Mouse (Mus musculus) kidney, adult 2 months (tissue): Measurements from ENCODE around the gene Hspd1. TPM values are rescaled to one million over a fixed set of nuclear protein-coding genes. Genes with fewer than 3 reads are reported as not detected.

Source experiments
- DNase-seq: peaks from one replicate; pipeline ENCODE4 v3.0.0; 2021
- H3K27ac ChIP-seq: fragments of 200-500 bp; 2 replicates; pipeline ENCODE4 v1.5.1; 2012; ENCODE audit warnings: low read depth, low read length, control low read depth, inconsistent platforms; ENCODE audit not compliant: insufficient read depth
- H3K27me3 ChIP-seq: fragments of 200-500 bp; replicated peaks from 2 replicates; pipeline ENCODE4 v1.6.1; 2012; ENCODE audit warnings: mild to moderate bottlenecking, moderate library complexity, low read length, inconsistent platforms; ENCODE audit not compliant: control insufficient read depth, insufficient read depth
- H3K36me3 ChIP-seq: fragments of 200-500 bp; 2 replicates; pipeline ENCODE4 v1.6.1; 2012; ENCODE audit warnings: mild to moderate bottlenecking, moderate library complexity, low read length, inconsistent platforms; ENCODE audit not compliant: control insufficient read depth, insufficient read depth
- H3K4me1 ChIP-seq: fragments of 200-500 bp; 2 replicates; pipeline ENCODE4 v1.6.1; 2011; ENCODE audit warnings: low read length; ENCODE audit not compliant: control insufficient read depth, insufficient read depth
- H3K4me3 ChIP-seq: fragments of 200-500 bp; 2 replicates; pipeline ENCODE4 v1.5.1; 2011; ENCODE audit warnings: mild to moderate bottlenecking, low read depth, low read length, control low read depth; ENCODE audit not compliant: insufficient read depth
- CTCF ChIP-seq: fragments of 200-500 bp; conservative IDR thresholded peaks from 2 replicates; pipeline ENCODE4 v1.5.1; 2011; ENCODE audit warnings: low read depth, mild to moderate bottlenecking, control low read depth, low read length, moderate library complexity, mixed read lengths; ENCODE audit not compliant: insufficient read depth, insufficient read length
- POLR2A ChIP-seq: fragments of 200-500 bp; IDR thresholded peaks from one replicate; pipeline ENCODE4 v1.6.1; 2011; ENCODE audit warnings: low read depth, low read length, control low read depth
- WGBS: fragments of 180-500 bp; shearing (Covaris S2); methylation state at CpG from one replicate; pipeline ENCODE4 v1.1.7; 2018; 5-methylcytosine and 5-hydroxymethylcytosine counted together
- polyA plus RNA-seq: library from polyadenylated mRNA; depleted of rRNA; stranded (reverse); fragments of >200 nt; gene quantifications from 2 replicates; pipeline ENCODE4 v1.2.3, GENCODE M21; 2012

Gene Hspd1
- polyA plus RNA-seq, 1 experiment: 99.8 TPM

DNA sequence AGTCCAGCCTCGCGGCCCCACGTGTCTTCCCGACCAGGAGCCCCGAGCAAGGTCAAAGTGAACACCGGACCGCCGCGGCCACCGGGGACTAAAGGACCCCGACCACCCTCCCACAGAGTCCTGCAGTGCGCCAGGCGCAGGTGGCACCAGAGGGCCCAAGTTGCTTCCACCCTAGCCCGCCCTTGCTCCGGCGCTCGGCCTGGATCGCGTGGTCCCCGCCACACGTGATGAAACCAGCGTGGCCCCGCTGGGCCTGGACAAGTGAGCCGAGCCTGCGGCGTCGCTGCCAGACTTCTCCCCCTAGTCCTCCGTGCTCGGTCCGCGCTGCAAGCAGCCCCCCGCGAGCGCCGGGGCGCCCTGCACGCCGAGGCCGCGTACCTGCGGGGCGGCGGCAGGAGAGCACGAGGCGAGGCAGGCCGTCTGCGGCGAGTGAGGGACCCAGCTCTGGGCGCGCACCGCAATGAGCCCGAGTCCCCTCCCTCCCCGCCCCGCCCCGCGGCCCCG is 590 bp downstream of the Hspd1 start:
- no peak for DNase-seq
- Histone ChIP-seq H3K4me1 (peaks cover 2% of the 10 kb centered on the region; the same call in 1 of the 2 replicates), H3K36me3 (peaks cover 3% of the 10 kb centered on the region; the same call in 1 of the 2 replicates), H3K27ac (peak overlapping the region; percentile 95), H3K4me3 (peak overlapping the region; percentile 93), H3K27me3 (no peaks in the 10 kb centered on the region)
- no peak for TF ChIP-seq CTCF
- peak; percentile 49 for TF ChIP-seq POLR2A
- WGBS: under 1% methylated on average over 52 of the region's 57 CpGs

DNA sequence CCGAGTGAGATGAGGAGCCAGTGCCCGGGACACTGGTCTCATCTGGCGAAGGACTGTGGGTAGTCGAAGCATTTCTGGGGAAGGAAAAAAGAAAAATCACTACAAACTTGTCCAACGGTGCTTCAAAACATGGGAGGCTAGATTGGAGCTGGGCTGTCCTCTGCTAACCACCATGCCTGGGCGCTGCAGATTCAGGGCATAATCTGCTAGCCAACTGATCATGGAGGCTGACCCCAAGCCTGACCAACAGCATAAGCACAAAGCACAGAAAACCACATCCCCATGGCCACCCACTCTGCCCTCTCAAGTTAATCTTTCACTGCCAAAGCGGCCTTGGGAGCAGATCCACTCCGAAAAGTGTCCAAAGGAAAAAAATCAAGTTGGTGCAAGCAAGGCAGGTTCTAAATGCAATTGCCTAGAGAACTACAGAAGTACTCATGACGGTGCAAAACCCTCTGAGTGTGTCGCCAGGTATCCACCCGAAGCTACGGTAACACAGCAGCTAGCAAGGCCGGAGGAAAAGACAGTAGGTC is 1.1 kb downstream of the Hspd1 start:
- H3K4me3 ChIP-seq: peak overlapping the region; percentile 93
- peak; percentile 86 for DNase-seq
- no peaks in the 10 kb centered on the region for H3K27me3 ChIP-seq
- H3K27ac ChIP-seq: peak overlapping the region; percentile 95
- no peak for TF ChIP-seq CTCF
- no peak for TF ChIP-seq POLR2A
- peaks cover 6% of the 10 kb centered on the region; the same call in 1 of the 2 replicates for H3K36me3 ChIP-seq
- WGBS: 2% methylated on average over 13 of the region's 13 CpGs
- peaks cover 2% of the 10 kb centered on the region; the same call in 1 of the 2 replicates for H3K4me1 ChIP-seq

DNA sequence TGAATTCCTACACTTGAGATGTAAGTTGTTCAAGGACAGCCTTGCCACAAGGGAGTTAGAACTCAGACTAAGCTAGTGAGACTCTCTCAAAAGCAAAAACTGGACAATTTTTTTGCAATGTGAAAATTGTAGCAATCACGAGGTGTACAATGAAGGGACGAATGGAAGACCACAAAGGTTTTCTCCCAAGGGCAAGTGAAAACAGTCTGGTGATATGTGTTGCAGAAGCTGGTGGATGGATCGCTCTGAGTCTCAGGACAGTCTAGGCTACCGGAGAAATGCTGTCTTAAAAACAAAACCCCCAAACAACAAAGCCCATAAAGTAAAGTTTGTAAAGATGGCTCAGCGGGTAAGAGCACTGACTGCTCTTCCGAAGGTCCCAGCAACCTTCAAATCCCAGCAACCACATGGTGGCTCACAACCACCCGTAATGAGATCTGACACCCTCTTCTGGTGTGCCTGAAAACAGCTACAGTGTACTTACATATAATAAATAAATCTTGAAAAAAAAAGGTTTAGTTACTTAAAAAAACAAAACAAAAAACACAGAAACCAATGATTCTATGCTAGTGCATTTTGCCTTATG is 2.2 kb downstream of the Hspd1 start:
- DNase-seq: no peak
- no peaks in the 10 kb centered on the region for H3K27me3 ChIP-seq
- no peak for TF ChIP-seq CTCF
- TF ChIP-seq POLR2A: no peak
- H3K4me3 ChIP-seq: no peak overlapping the region
- peaks cover 2% of the 10 kb centered on the region; the same call in 1 of the 2 replicates for H3K4me1 ChIP-seq
- H3K27ac ChIP-seq: no peak overlapping the region
- 51% methylated on average over 7 of the region's 7 CpGs for WGBS
- H3K36me3 ChIP-seq: peaks cover 9% of the 10 kb centered on the region; the same call in 1 of the 2 replicates

DNA sequence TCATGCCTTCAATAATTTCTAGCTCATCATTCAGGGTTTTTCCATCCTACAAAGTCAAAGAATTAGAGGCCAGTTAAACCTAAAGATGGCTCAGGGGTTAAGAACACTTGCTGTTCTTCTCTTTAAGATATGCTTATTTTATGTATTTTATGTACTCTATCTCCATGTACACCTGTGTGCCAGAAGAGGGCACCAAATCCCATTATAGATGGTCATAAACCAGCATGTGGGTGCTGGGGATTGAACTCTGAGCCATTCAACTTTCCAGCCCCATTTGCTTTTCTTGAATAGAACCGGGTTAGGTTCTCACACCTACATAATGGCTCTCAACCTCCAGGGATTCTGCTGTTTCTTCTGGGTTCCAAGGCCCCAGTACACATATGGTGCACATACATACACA is 5.9 kb downstream of the Hspd1 start:
- no peaks in the 10 kb centered on the region for H3K27me3 ChIP-seq
- H3K27ac ChIP-seq: no peak overlapping the region
- no peak for DNase-seq
- peaks cover 2% of the 10 kb centered on the region; the same call in 1 of the 2 replicates for H3K4me1 ChIP-seq
- no peak for TF ChIP-seq CTCF
- TF ChIP-seq POLR2A: no peak
- no peak overlapping the region for H3K4me3 ChIP-seq
- peaks cover 15% of the 10 kb centered on the region for H3K36me3 ChIP-seq
- 62% methylated on average over 1 of the region's 1 CpGs for WGBS

DNA sequence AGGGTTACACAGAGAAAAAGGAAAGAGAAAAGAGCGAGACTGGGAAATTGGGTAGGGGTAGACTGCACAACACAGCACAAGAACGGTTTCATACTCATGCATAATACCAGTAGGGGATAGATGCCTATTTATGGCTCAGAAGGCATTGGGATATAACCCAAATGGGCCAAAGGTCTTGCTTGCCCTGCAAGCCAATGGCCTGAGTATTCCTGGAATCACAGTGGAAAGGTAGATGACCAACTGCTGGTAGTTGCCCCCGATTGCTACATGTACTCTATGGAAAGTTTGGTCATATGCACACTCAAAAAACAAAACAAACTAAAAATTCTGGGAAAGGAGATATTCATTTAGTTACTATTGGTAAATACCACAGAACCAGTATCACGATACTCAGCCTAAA is 8.4 kb downstream of the Hspd1 start:
- Histone ChIP-seq H3K27me3 (no peaks in the 10 kb centered on the region), H3K36me3 (peaks cover 17% of the 10 kb centered on the region), H3K4me3 (no peak overlapping the region), H3K4me1 (peaks cover 3% of the 10 kb centered on the region; the same call in 1 of the 2 replicates), H3K27ac (no peak overlapping the region)
- 81% methylated on average over 4 of the region's 4 CpGs for WGBS
- peak; percentile 39 for DNase-seq
- TF ChIP-seq CTCF (no peak), POLR2A (no peak)

DNA sequence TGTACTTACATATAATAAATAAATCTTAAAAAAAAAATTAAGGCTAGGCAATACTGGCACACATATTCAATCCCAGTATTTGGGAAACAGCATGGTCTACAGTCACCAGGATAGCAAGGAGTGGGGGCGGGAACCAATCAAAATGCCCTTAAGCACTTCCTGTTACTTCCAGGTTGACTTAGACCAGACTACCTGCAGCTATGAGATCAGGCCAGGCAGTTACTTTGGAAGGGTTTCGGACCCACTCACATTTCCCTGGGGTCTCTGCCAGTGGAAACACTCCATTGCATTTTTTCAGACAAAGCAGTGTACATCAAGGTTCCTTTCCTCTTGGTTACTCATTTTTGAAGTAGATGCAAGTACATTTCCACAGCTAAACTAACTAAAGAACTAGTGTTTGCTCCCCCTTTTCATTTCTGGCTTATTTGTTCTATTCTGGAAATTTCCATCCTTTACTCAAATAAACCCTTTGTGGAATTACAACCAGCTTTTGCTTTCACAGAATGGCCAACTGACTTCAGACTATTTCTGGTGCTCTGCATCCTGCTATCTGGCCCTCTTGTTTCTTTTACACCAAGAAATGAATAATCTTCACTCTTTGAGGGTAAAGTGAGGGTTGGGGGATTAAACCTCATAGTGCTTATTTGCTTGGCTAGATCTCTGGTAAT is 11.1 kb downstream of the Hspd1 start:
- peak; percentile 44 for DNase-seq
- Histone ChIP-seq H3K27me3 (no peaks in the 10 kb centered on the region), H3K4me1 (peaks cover 3% of the 10 kb centered on the region; the same call in 1 of the 2 replicates), H3K36me3 (peaks cover 11% of the 10 kb centered on the region), H3K27ac (no peak overlapping the region), H3K4me3 (no peak overlapping the region)
- WGBS: 89% methylated on average over 2 of the region's 2 CpGs
- TF ChIP-seq CTCF: no peak
- TF ChIP-seq POLR2A: no peak

DNA sequence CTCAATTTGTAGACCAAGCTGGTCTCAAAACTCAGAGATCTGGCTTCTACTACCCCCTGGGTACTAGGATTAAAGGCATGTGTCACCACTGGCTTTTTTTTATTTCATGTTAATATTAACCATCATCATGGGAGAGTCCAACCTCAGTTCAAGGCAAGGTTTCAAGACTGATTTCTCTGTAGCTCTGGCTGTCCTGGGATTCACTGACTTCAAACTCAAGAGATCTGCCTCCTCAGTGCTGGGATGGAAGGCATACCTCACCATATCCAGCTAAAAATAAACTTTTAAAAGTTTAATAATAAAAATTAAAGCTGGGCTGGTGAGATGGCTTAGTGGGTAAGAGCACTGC is 11.7 kb downstream of the Hspd1 start:
- no peak overlapping the region for H3K27ac ChIP-seq
- H3K36me3 ChIP-seq: peaks cover 11% of the 10 kb centered on the region
- peak; percentile 25 for DNase-seq
- no peak for TF ChIP-seq POLR2A
- TF ChIP-seq CTCF: no peak
- no peak overlapping the region for H3K4me3 ChIP-seq
- H3K27me3 ChIP-seq: no peaks in the 10 kb centered on the region
- H3K4me1 ChIP-seq: peaks cover 3% of the 10 kb centered on the region; the same call in 1 of the 2 replicates
